Mouse (Mus musculus) liver, embryonic 11.5 days (tissue): ENCODE measurements around the gene Lrrc19. TPM values are rescaled to one million over a fixed set of nuclear protein-coding genes. Genes with fewer than 3 reads are reported as not detected.

ENCODE experiments used
- ATAC-seq: fragments of 200-750 bp; cut with Nextera tagmentation; replicated peaks from 2 replicates; pipeline ENCODE4 v1.8.0; 2017; ENCODE audit warnings: moderate number of reproducible peaks, mild to moderate bottlenecking, moderate TSS enrichment, moderate library complexity; ENCODE audit not compliant: low FRiP score
- DNase-seq: peaks from one replicate; pipeline ENCODE4 v3.0.0-alpha.2; 2017; ENCODE audit warnings: low spot score
- H3K27ac ChIP-seq: fragments of 300-500 bp; sonication (generic); 2 replicates; pipeline ENCODE4 v1.5.1; 2014; ENCODE audit warnings: mild to moderate bottlenecking, low read depth, low read length, control low read depth
- H3K27me3 ChIP-seq: fragments of 300-500 bp; sonication (generic); replicated peaks from 2 replicates; pipeline ENCODE4 v1.6.1; 2014; ENCODE audit warnings: low read length, mixed read lengths; ENCODE audit not compliant: control insufficient read depth, insufficient read depth
- H3K36me3 ChIP-seq: fragments of 300-500 bp; sonication (generic); 2 replicates; pipeline ENCODE4 v1.6.1; 2014; ENCODE audit warnings: mild to moderate bottlenecking, low read length, moderate library complexity, mixed read lengths; ENCODE audit not compliant: control insufficient read depth, insufficient read depth
- H3K4me1 ChIP-seq: fragments of 300-500 bp; sonication (generic); replicated peaks from 2 replicates; pipeline ENCODE4 v1.6.1; 2014; ENCODE audit warnings: low read length, mixed read lengths; ENCODE audit not compliant: control insufficient read depth, insufficient read depth
- H3K4me2 ChIP-seq: fragments of 300-500 bp; sonication (generic); 2 replicates; pipeline ENCODE4 v1.6.1; 2014; ENCODE audit warnings: mild to moderate bottlenecking, control low read depth, moderate library complexity
- H3K4me3 ChIP-seq: fragments of 300-500 bp; sonication (generic); 2 replicates; pipeline ENCODE4 v1.5.1; 2014; ENCODE audit warnings: low read depth, low read length, control low read depth
- H3K9ac ChIP-seq: fragments of 300-500 bp; sonication (generic); 2 replicates; pipeline ENCODE4 v1.6.1; 2014; ENCODE audit warnings: low read depth, low read length, control low read depth
- H3K9me3 ChIP-seq: fragments of 300-500 bp; sonication (generic); 2 replicates; pipeline ENCODE4 v1.6.1; 2016; ENCODE audit warnings: low read length, inconsistent platforms, mixed read lengths; ENCODE audit not compliant: control insufficient read depth
- WGBS: fragments of 180-500 bp; shearing (Covaris S2); extraction: QIAGEN DNeasy Blood & Tissue Kit; methylation state at CpG from one replicate; pipeline ENCODE4 v1.1.7; 2014; 5-methylcytosine and 5-hydroxymethylcytosine counted together
- microRNA counts: library from miRNA; unstranded; fragments of <30 nt; microRNA quantifications from one replicate; lab custom pipeline; 2015
- microRNA-seq: library from miRNA; unstranded; fragments of <30 nt; microRNA quantifications from one replicate; pipeline ENCODE4, GENCODE M21; 2017; ENCODE audit warnings: borderline number of aligned reads
- polyA plus RNA-seq: library from polyadenylated mRNA; unstranded; fragments of >200 nt; fragmentation: Nextera tagmentation; extraction: Ambion mirVana; gene quantifications from 2 replicates; pipeline ENCODE4 v1.2.1, GENCODE M21; 2014

Lrrc19 gene
- polyA plus RNA-seq, 1 experiment from 2014 or later, result 0.30 TPM

GRCm38 (mm10) chr4:94604452-94605019 is 45.4 kb downstream of the Lrrc19 start:
- no peak for ATAC-seq
- H3K4me2 ChIP-seq, result peak overlapping the region; percentile 65
- H3K9ac ChIP-seq, result no peak overlapping the region
- H3K27me3 ChIP-seq, result no peaks in the 10 kb centered on the region
- peak overlapping the region; percentile 73; the same call in 1 of the 2 replicates for H3K4me3 ChIP-seq
- H3K36me3 ChIP-seq, result no peaks in the 10 kb centered on the region
- H3K27ac ChIP-seq, result no peak overlapping the region
- peaks cover 5% of the 10 kb centered on the region; the same call in 1 of the 2 replicates for H3K4me1 ChIP-seq
- DNase-seq, result no peak
- 74% methylated on average over 2 of the region's 2 CpGs for WGBS
- no peaks in the 10 kb centered on the region for H3K9me3 ChIP-seq

- ATAC-seq (peak; percentile 97), DNase-seq (peak; percentile 94)
- Histone ChIP-seq H3K9me3 (no peaks in the 10 kb centered on the region), H3K4me1 (peaks cover 5% of the 10 kb centered on the region; the same call in 1 of the 2 replicates), H3K9ac (peak within 1 kb of the TSS; percentile 97), H3K36me3 (no peaks in the 10 kb centered on the region), H3K27me3 (no peaks in the 10 kb centered on the region), H3K4me3 (peak within 1 kb of the TSS; percentile 73), H3K27ac (peak within 1 kb of the TSS; percentile 57), H3K4me2 (peak within 1 kb of the TSS; percentile 83)
- WGBS, result under 1% methylated on average over 61 of the region's 61 CpGs
These were observed 46.8 kb downstream of the Lrrc19 start, which contains the start of gene Plaa for GRCm38 (mm10) chr4:94603031-94603629. Plaa (minus strand) TSS chr4:94603244.

DNA sequence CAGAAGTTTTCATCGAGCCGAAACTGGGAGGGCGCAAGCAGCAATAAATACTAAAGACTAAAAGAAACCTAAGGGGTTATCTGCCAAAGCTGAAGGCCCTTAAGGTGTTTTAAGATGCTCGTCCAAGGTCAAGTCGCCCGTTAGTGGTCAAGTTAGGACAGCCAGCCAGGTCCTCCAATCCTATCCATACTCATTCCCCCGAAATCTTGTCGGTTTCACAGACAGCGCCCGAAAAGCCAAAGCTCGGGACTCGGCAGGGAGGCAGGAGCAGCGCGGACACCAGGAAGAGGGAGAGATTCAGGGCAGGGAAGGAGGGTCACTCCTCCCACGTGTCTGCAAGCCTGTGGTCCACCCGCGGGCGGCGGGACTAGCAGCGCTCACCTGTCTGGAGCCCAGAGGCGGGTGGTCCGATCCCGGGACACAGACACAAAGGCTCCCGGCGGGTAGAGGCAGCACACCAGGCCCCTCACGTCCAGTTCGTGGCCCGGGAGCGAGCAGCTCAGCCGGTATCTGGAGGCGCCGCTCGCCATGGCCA is 47.4 kb downstream of the Lrrc19 start:
- no peaks in the 10 kb centered on the region for H3K36me3 ChIP-seq
- no peaks in the 10 kb centered on the region for H3K9me3 ChIP-seq
- peak overlapping the region; percentile 57 for H3K27ac ChIP-seq
- WGBS, result under 1% methylated on average over 33 of the region's 33 CpGs
- DNase-seq, result no peak
- H3K4me2 ChIP-seq, result peak overlapping the region; percentile 83
- H3K4me1 ChIP-seq, result peaks cover 5% of the 10 kb centered on the region; the same call in 1 of the 2 replicates
- H3K4me3 ChIP-seq, result peak overlapping the region; percentile 73
- no peaks in the 10 kb centered on the region for H3K27me3 ChIP-seq
- H3K9ac ChIP-seq, result peak overlapping the region; percentile 97
- ATAC-seq, result no peak; the same call in 1 of the 2 replicates

GRCm38 (mm10) chr4:94601395-94601794 is 48.5 kb downstream of the Lrrc19 start:
- no peak for DNase-seq
- 83% methylated on average over 4 of the region's 4 CpGs for WGBS
- H3K4me1 ChIP-seq, result peaks cover 5% of the 10 kb centered on the region; the same call in 1 of the 2 replicates

DNA sequence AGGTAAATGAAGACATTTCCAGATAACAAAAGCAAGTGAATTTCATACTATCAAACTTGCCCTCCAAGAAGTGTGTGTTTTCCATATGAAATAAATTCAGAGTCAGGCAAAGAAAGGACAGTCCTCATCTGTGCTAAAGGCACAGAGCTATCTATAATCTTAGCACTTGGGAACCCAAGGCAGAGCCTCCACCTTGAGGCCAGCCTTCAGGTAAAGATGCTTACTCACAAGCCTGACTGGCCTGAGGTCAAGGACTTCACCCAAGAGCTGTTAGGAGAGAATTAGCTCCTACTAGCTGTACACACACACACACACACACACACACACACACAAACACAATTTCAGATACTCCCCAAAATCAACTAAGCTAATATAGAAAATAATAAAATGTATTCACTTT is 57.2 kb downstream of the Lrrc19 start:
- H3K9ac ChIP-seq, result no peak overlapping the region
- H3K4me2 ChIP-seq, result no peak overlapping the region

More at GRCm38 (mm10) chr4:94601395-94601794, 48.5 kb downstream of the Lrrc19 start:
- no peaks in the 10 kb centered on the region for H3K27me3 ChIP-seq
- no peak overlapping the region for H3K27ac ChIP-seq
- peak overlapping the region; percentile 73 for H3K4me3 ChIP-seq
- H3K9ac ChIP-seq, result no peak overlapping the region
- peak overlapping the region; percentile 83 for H3K4me2 ChIP-seq
- no peak for ATAC-seq
- no peaks in the 10 kb centered on the region for H3K9me3 ChIP-seq
- H3K36me3 ChIP-seq, result no peaks in the 10 kb centered on the region

GRCm38 (mm10) chr4:94591765-94592381 is 58.1 kb downstream of the Lrrc19 start:
- peaks cover 11% of the 10 kb centered on the region for H3K4me1 ChIP-seq
- H3K9me3 ChIP-seq, result no peaks in the 10 kb centered on the region
- no peaks in the 10 kb centered on the region for H3K27me3 ChIP-seq
- DNase-seq (no peak), ATAC-seq (no peak)
- no peak overlapping the region for H3K27ac ChIP-seq
- H3K36me3 ChIP-seq, result no peaks in the 10 kb centered on the region
- 0 out of 2 replicates have a peak overlapping the region, but pooled peaks have one; percentile 7 for H3K4me2 ChIP-seq
- H3K4me3 ChIP-seq, result no peak overlapping the region
- no peak overlapping the region for H3K9ac ChIP-seq
- 59% methylated on average over 4 of the region's 4 CpGs for WGBS

More for the DNA sequence above, 57.2 kb downstream of the Lrrc19 start:
- Histone ChIP-seq H3K36me3 (no peaks in the 10 kb centered on the region), H3K27me3 (no peaks in the 10 kb centered on the region), H3K9me3 (no peaks in the 10 kb centered on the region), H3K27ac (no peak overlapping the region), H3K4me3 (no peak overlapping the region), H3K4me1 (peaks cover 11% of the 10 kb centered on the region)
- ATAC-seq, result no peak
- DNase-seq, result no peak

MicroRNAs within 50 kb of the gene (microRNA counts, 519-probe panel; counts per million panel counts)
- 3,297 counts per million, percentile 15 among the panel's probes with 10 or more counts for microRNA mmu-miR-872 (lab: Ali Mortazavi, UCI)

Small RNA genes lying within 50 kb of the gene (microRNA-seq; reads per million reads assigned to microRNA genes)
- 1,312 reads per million, percentile 76 among the genes with 10 or more reads in this experiment for gene Mir872

Other genes starting within 250 kb of the Lrrc19 start
- not detected in 2 replicates for gene Gm10306, start 93.6 kb downstream of the Lrrc19 start, polyA plus RNA-seq
- gene Caap1, start 93.3 kb downstream of the Lrrc19 start, polyA plus RNA-seq, result 24.2 TPM in 2 replicates
- 77.1 and 81.1 TPM in 2 replicates for gene Plaa, start 46.9 kb downstream of the Lrrc19 start, polyA plus RNA-seq
- 14.8 and 15.0 TPM in 2 replicates for gene Ift74, start 35.7 kb downstream of the Lrrc19 start, polyA plus RNA-seq
- gene Tek, start 89.1 kb upstream of the Lrrc19 start, polyA plus RNA-seq, result 12.2 and 14.6 TPM in 2 replicates